Mouse (Mus musculus) telencephalon, adult 2 months (tissue): ENCODE results near the gene Zfp423.

Source experiments
- DNase-seq: peaks from one replicate; pipeline ENCODE4 v3.0.0-alpha.2; 2011; ENCODE audit warnings: low read depth, low spot score

Zfp423 gene

GRCm38 (mm10) chr8:87701583-87701982, 257.8 kb downstream of the Zfp423 start:
- no peak for DNase-seq

DNA sequence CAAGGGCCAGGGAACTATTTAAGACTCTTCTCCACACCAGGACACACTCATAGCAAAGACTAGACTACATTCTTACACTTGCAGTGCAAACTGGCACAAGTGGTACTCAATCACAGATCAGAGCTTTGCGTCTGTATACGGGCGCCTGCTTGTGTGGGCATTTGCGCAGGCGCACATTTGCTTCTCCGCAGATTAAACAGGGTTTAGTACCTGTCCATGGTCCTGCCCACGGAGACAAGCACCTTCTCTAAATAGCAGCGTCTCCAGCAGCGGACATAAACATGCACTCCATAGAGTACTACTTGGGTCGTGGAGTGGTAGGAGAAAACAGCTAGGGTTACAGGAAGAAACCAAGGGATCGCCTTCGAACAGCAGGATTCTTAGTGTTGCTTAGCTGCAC, 259.1 kb downstream of the Zfp423 start:
- DNase-seq = no peak

DNA sequence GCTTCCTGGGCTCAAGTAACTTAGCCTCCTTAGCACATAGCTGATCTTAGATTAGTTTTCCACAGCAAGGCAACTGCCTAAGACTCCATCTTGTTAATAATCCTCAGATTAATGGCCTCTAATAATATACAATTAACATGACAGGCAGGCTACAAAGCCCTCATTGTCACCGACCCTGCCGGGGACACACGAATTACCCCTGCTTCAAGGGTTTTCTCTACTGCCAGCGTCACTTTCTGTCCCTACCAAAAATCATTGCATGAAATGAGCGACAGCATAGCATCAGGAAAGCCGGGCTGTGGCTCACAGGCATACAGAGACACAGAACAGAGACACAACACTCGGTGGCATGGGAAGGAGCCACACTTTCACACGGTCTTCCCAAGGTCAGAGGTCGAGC, 262.3 kb downstream of the Zfp423 start:
- no peak for DNase-seq

GRCm38 (mm10) chr8:87693741-87694140, 265.7 kb downstream of the Zfp423 start:
- DNase-seq = no peak

GRCm38 (mm10) chr8:87690100-87691095, 269.0 kb downstream of the Zfp423 start:
- no peak for DNase-seq

DNA sequence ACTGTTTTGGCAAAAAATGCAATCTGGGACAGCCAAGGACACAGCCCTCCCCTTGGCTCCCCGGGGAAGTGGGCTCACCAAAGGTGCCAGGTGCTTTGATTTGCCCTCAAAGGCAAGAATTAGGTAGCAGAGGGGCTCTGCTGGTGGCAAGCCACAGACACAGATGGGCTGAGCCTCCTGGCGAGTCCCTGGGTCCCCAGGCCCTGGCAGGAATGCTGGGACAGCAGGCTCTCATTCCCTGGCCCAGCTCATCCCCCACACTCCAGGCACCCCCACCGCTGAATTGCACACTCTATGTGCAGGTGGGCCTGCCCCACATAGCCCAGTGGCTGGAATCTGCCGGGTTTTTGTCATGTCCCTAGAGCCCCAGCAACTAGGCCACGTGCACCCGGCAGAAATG, 270.2 kb downstream of the Zfp423 start:
- DNase-seq = no peak

DNA sequence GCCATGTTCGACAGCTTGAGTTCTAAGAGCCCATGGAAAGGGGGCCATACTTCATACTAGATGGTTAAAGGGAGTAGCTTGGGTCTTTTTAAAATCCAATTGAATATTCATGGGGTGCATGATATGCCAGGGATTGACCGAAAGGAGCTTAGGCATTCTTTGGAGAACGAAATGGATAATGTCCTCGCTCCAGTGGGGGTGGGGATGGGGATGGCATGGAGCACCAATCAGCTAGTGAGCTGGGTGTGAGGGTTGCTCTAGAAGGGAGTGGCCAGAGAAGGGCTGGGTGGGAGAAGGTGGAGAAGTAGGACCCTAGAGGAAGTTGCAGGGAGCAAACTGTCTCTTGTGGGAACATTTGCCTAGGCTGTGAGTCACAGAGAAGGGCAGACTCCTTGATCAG, 271.0 kb downstream of the Zfp423 start:
- no peak for DNase-seq

DNA sequence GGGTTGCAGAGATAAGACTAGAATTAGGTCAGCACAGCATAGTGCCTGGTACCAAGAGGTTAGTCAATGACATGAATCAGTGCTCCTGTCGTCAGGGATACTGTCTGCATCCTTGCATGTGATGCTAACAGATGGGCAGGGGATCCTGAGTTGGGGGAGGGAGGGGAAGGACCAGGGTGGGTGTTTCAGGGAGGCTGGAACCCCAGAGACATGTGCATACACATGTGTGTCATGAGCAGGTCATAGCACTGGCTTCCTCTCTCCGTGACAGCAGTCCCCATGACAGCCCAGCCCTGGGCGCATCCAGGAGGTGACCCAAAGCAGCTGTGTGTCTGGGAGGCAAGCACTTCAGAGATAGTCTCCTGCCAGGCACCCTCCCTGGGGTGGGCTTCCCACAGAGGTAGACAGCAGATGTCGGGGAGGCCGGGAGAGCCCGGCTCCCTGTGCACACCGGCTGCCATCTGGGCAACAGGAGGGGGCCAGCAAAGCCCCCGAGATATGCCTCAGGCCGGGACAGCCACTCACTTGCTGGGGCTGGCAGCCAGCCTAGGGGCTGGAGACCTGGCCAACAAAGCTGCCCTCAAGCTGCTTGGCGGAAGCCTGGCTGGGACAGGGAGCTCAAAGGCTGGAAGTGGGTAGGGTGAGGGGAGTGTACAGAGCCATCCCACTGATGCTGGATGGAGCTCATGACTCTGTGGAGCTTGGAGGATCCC, 272.3 kb downstream of the Zfp423 start:
- no peak for DNase-seq

GRCm38 (mm10) chr8:87686026-87686425, 273.4 kb downstream of the Zfp423 start:
- DNase-seq = no peak

DNA sequence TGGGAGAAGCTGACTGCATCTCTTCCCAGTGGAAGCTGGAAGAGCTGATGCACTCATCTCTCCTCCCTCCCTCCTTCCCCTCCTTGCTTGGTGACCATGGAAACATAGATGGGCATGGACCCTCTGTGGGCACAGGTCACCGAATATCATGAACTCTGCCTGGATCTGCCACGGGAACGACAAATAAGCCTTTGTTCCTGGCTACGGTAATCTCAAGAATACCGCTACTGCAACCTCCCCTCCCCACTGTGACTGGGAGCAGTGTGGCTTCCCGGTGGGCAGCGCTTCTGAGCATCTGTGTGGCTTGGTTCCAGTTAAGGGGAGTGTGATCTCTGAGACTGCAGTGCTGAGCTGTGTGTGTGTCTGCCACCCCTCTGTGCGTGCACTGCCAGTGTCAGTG, 274.0 kb downstream of the Zfp423 start:
- DNase-seq = no peak

- no peak for DNase-seq
Observed at GRCm38 (mm10) chr8:87682066-87682465, 277.3 kb downstream of the Zfp423 start.

- DNase-seq = no peak
Observed at GRCm38 (mm10) chr8:87680034-87680433, 279.4 kb downstream of the Zfp423 start.

GRCm38 (mm10) chr8:87679431-87680003, 279.9 kb downstream of the Zfp423 start:
- no peak for DNase-seq

GRCm38 (mm10) chr8:87675411-87675810, 284.0 kb downstream of the Zfp423 start:
- DNase-seq = no peak

- no peak for DNase-seq
Observed at GRCm38 (mm10) chr8:87674157-87674556, 285.2 kb downstream of the Zfp423 start.

GRCm38 (mm10) chr8:87672214-87672613, 287.2 kb downstream of the Zfp423 start:
- no peak for DNase-seq

- no peak for DNase-seq
Observed at GRCm38 (mm10) chr8:87671209-87671970, 288.0 kb downstream of the Zfp423 start.

- DNase-seq = no peak
Observed at GRCm38 (mm10) chr8:87670232-87670631, 289.2 kb downstream of the Zfp423 start.

DNA sequence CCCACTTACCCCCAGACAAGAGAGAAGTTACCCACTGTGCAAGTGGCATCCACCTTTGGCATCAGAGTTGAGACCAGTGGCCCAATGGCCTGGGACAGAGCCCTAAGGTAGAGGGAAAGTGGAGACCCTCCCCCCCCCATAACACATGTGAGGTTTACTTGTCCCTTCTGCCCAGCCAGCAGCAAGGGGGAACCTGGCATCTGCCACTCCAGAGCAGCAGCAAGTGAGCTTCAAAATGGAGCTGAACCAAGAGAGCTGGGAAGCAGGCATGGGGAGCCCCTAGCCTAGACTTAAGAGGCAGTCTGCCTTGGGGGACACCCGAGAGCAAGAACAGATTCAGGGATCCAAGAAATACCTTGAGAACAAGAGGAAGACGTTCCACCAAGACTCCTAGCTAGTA, 290.7 kb downstream of the Zfp423 start:
- no peak for DNase-seq

DNA sequence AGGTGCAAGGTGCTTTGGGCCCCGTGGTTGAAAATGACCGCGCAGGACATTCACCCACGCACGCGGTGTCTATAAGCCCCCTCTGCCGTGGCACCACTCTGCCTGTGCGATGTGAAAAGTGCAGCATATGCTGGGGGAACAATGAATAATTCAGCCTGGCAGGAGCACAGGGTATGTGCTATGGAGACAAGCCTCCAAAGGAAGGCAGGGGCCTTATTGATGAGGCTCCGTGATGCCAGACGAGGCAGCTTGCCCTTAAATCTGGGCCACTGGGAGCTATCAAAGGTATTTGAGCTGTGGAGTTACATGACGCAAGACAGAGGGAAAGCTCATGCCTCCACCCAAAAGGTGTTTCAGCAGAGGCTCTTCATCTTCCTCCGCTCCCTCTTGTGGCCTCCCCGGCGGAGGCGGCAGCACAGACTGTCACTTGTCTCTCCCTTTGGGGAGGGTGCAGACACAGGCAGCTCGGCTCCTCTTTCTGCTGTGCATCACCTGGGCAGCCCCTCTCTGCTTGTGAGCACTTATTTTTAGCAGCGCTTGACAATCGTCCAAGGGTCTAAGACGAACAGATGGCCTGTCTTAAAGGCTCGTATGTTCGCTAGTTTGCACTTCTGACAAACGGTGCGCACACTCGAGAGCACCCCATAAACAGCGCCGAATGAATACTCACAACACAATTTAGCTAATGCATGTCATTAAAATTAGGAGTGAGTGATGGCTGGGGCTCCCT, 291.3 kb downstream of the Zfp423 start:
- DNase-seq = peak; percentile 64

- DNase-seq = no peak
Observed at GRCm38 (mm10) chr8:87667297-87667696, 292.1 kb downstream of the Zfp423 start.
